Mouse (Mus musculus): ENCODE measurements around the gene Pex11g. TPM values are rescaled to one million over a fixed set of nuclear protein-coding genes. Genes with fewer than 3 reads are reported as not detected.

Pex11g gene
- polyA plus RNA-seq, 1 experiment from 2014 or later: 3.1 TPM

- Histone ChIP-seq H3K36me3 (ENCODE audit: control insufficient read depth, insufficient read depth, low read length) (no peaks in the 10 kb centered on the region), H3K4me3 (ENCODE audit: low read depth, low read length) (no peak overlapping the region), H3K27me3 (ENCODE audit: control insufficient read depth, insufficient read depth, low read length) (no peaks in the 10 kb centered on the region), H3K9me3 (replicated peaks; ENCODE audit: control insufficient read depth, low read length) (no peaks in the 10 kb centered on the region), H3K9ac (ENCODE audit: low read depth, low read length) (no peak overlapping the region), H3K4me2 (no peak overlapping the region), H3K4me1 (ENCODE audit: control insufficient read depth, insufficient read depth, low read length) (no peaks in the 10 kb centered on the region), H3K27ac (ENCODE audit: low read depth, low read length) (no peak overlapping the region)
- no peak for ATAC-seq (replicated peaks; ENCODE audit: insufficient number of reproducible peaks, low FRiP score, low TSS enrichment)
- 78% methylated on average over 1 of the region's 1 CpGs for WGBS (ENCODE audit: insufficient replicate concordance)
Measured at GRCm38 (mm10) chr8:3468838-3469237, 1.4 kb upstream of the Pex11g start.

- 0 out of 2 replicates have a peak, but pooled peaks have one; percentile 20 for ATAC-seq (replicated peaks; ENCODE audit: insufficient number of reproducible peaks, low FRiP score, low TSS enrichment)
- Histone ChIP-seq H3K4me3 (ENCODE audit: low read depth, low read length) (peak overlapping the region; percentile 56), H3K27ac (ENCODE audit: low read depth, low read length) (peak overlapping the region; percentile 73), H3K9me3 (replicated peaks; ENCODE audit: control insufficient read depth, low read length) (no peaks in the 10 kb centered on the region), H3K4me1 (ENCODE audit: control insufficient read depth, insufficient read depth, low read length) (no peaks in the 10 kb centered on the region), H3K27me3 (ENCODE audit: control insufficient read depth, insufficient read depth, low read length) (no peaks in the 10 kb centered on the region), H3K36me3 (ENCODE audit: control insufficient read depth, insufficient read depth, low read length) (no peaks in the 10 kb centered on the region), H3K9ac (ENCODE audit: low read depth, low read length) (peak overlapping the region; percentile 77), H3K4me2 (peak overlapping the region; percentile 76)
- 50% methylated on average over 9 of the region's 9 CpGs for WGBS (ENCODE audit: insufficient replicate concordance)
Measured at GRCm38 (mm10) chr8:3467886-3468545, 536 bp upstream of the Pex11g start.

GRCm38 (mm10) chr8:3464309-3464708 is 3.2 kb downstream of the Pex11g start:
- no peak for ATAC-seq (replicated peaks; ENCODE audit: insufficient number of reproducible peaks, low FRiP score, low TSS enrichment)
- H3K27me3 ChIP-seq (ENCODE audit: control insufficient read depth, insufficient read depth, low read length): no peaks in the 10 kb centered on the region
- 57% methylated on average over 5 of the region's 5 CpGs for WGBS (ENCODE audit: insufficient replicate concordance)

GRCm38 (mm10) chr8:3463248-3463647 is 4.2 kb downstream of the Pex11g start:
- Histone ChIP-seq H3K9ac (ENCODE audit: low read depth, low read length) (no peak overlapping the region), H3K4me1 (ENCODE audit: control insufficient read depth, insufficient read depth, low read length) (no peaks in the 10 kb centered on the region), H3K4me3 (ENCODE audit: low read depth, low read length) (no peak overlapping the region), H3K9me3 (replicated peaks; ENCODE audit: control insufficient read depth, low read length) (no peaks in the 10 kb centered on the region), H3K27ac (ENCODE audit: low read depth, low read length) (no peak overlapping the region), H3K4me2 (no peak overlapping the region), H3K27me3 (ENCODE audit: control insufficient read depth, insufficient read depth, low read length) (no peaks in the 10 kb centered on the region), H3K36me3 (ENCODE audit: control insufficient read depth, insufficient read depth, low read length) (peaks cover 6% of the 10 kb centered on the region; the same call in 1 of the 2 replicates)
- WGBS (ENCODE audit: insufficient replicate concordance): 85% methylated on average over 2 of the region's 2 CpGs
- no peak for ATAC-seq (replicated peaks; ENCODE audit: insufficient number of reproducible peaks, low FRiP score, low TSS enrichment)

More at GRCm38 (mm10) chr8:3464309-3464708, 3.2 kb downstream of the Pex11g start:
- Histone ChIP-seq H3K4me2 (no peak overlapping the region), H3K27ac (ENCODE audit: low read depth, low read length) (no peak overlapping the region), H3K9ac (ENCODE audit: low read depth, low read length) (no peak overlapping the region), H3K36me3 (ENCODE audit: control insufficient read depth, insufficient read depth, low read length) (peaks cover 4% of the 10 kb centered on the region; the same call in 1 of the 2 replicates), H3K4me3 (ENCODE audit: low read depth, low read length) (no peak overlapping the region), H3K4me1 (ENCODE audit: control insufficient read depth, insufficient read depth, low read length) (no peaks in the 10 kb centered on the region), H3K9me3 (replicated peaks; ENCODE audit: control insufficient read depth, low read length) (no peaks in the 10 kb centered on the region)

- H3K4me2 ChIP-seq: no peak overlapping the region
- 94% methylated on average over 25 of the region's 25 CpGs for WGBS (ENCODE audit: insufficient replicate concordance)
- H3K4me1 ChIP-seq (ENCODE audit: control insufficient read depth, insufficient read depth, low read length): no peaks in the 10 kb centered on the region
- no peak overlapping the region for H3K9ac ChIP-seq (ENCODE audit: low read depth, low read length)
- no peaks in the 10 kb centered on the region for H3K9me3 ChIP-seq (replicated peaks; ENCODE audit: control insufficient read depth, low read length)
- H3K27ac ChIP-seq (ENCODE audit: low read depth, low read length): no peak overlapping the region
- H3K27me3 ChIP-seq (ENCODE audit: control insufficient read depth, insufficient read depth, low read length): no peaks in the 10 kb centered on the region
- peaks cover 38% of the 10 kb centered on the region for H3K36me3 ChIP-seq (ENCODE audit: control insufficient read depth, insufficient read depth, low read length)
- no peak for ATAC-seq (replicated peaks; ENCODE audit: insufficient number of reproducible peaks, low FRiP score, low TSS enrichment)
- H3K4me3 ChIP-seq (ENCODE audit: low read depth, low read length): no peak overlapping the region
Measured at GRCm38 (mm10) chr8:3451992-3452391, 15.5 kb downstream of the Pex11g start.

GRCm38 (mm10) chr8:3450670-3451069 is 16.8 kb downstream of the Pex11g start:
- Histone ChIP-seq H3K27me3 (ENCODE audit: control insufficient read depth, insufficient read depth, low read length) (no peaks in the 10 kb centered on the region), H3K27ac (ENCODE audit: low read depth, low read length) (no peak overlapping the region), H3K4me1 (ENCODE audit: control insufficient read depth, insufficient read depth, low read length) (no peaks in the 10 kb centered on the region), H3K36me3 (ENCODE audit: control insufficient read depth, insufficient read depth, low read length) (peaks cover 29% of the 10 kb centered on the region), H3K4me2 (no peak overlapping the region), H3K4me3 (ENCODE audit: low read depth, low read length) (no peak overlapping the region), H3K9ac (ENCODE audit: low read depth, low read length) (no peak overlapping the region), H3K9me3 (replicated peaks; ENCODE audit: control insufficient read depth, low read length) (no peaks in the 10 kb centered on the region)
- ATAC-seq (replicated peaks; ENCODE audit: insufficient number of reproducible peaks, low FRiP score, low TSS enrichment): no peak
- 38% methylated on average over 5 of the region's 5 CpGs for WGBS (ENCODE audit: insufficient replicate concordance)

GRCm38 (mm10) chr8:3449226-3449625 is 18.3 kb downstream of the Pex11g start:
- Histone ChIP-seq H3K9ac (ENCODE audit: low read depth, low read length) (no peak overlapping the region), H3K36me3 (ENCODE audit: control insufficient read depth, insufficient read depth, low read length) (peaks cover 22% of the 10 kb centered on the region), H3K27ac (ENCODE audit: low read depth, low read length) (no peak overlapping the region), H3K9me3 (replicated peaks; ENCODE audit: control insufficient read depth, low read length) (no peaks in the 10 kb centered on the region), H3K4me3 (ENCODE audit: low read depth, low read length) (no peak overlapping the region), H3K27me3 (ENCODE audit: control insufficient read depth, insufficient read depth, low read length) (no peaks in the 10 kb centered on the region), H3K4me1 (ENCODE audit: control insufficient read depth, insufficient read depth, low read length) (no peaks in the 10 kb centered on the region), H3K4me2 (no peak overlapping the region)
- no peak for ATAC-seq (replicated peaks; ENCODE audit: insufficient number of reproducible peaks, low FRiP score, low TSS enrichment)
- 86% methylated on average over 2 of the region's 2 CpGs for WGBS (ENCODE audit: insufficient replicate concordance)

- no peak overlapping the region for H3K4me3 ChIP-seq (ENCODE audit: low read depth, low read length)
- no peaks in the 10 kb centered on the region for H3K27me3 ChIP-seq (ENCODE audit: control insufficient read depth, insufficient read depth, low read length)
- H3K9me3 ChIP-seq (replicated peaks; ENCODE audit: control insufficient read depth, low read length): no peaks in the 10 kb centered on the region
- no peaks in the 10 kb centered on the region for H3K4me1 ChIP-seq (ENCODE audit: control insufficient read depth, insufficient read depth, low read length)
- peaks cover 29% of the 10 kb centered on the region for H3K36me3 ChIP-seq (ENCODE audit: control insufficient read depth, insufficient read depth, low read length)
- no peak overlapping the region for H3K4me2 ChIP-seq
- WGBS (ENCODE audit: insufficient replicate concordance): 75% methylated on average over 12 of the region's 12 CpGs
- ATAC-seq (replicated peaks; ENCODE audit: insufficient number of reproducible peaks, low FRiP score, low TSS enrichment): no peak
- no peak overlapping the region for H3K27ac ChIP-seq (ENCODE audit: low read depth, low read length)
- no peak overlapping the region for H3K9ac ChIP-seq (ENCODE audit: low read depth, low read length)
Measured at GRCm38 (mm10) chr8:3439510-3439909, 28.0 kb downstream of the Pex11g start.

GRCm38 (mm10) chr8:3436492-3436891 is 31.0 kb downstream of the Pex11g start:
- Histone ChIP-seq H3K27ac (ENCODE audit: low read depth, low read length) (no peak overlapping the region), H3K4me3 (ENCODE audit: low read depth, low read length) (no peak overlapping the region), H3K36me3 (ENCODE audit: control insufficient read depth, insufficient read depth, low read length) (peaks cover 33% of the 10 kb centered on the region), H3K4me2 (no peak overlapping the region), H3K9me3 (replicated peaks; ENCODE audit: control insufficient read depth, low read length) (no peaks in the 10 kb centered on the region), H3K27me3 (ENCODE audit: control insufficient read depth, insufficient read depth, low read length) (no peaks in the 10 kb centered on the region), H3K4me1 (ENCODE audit: control insufficient read depth, insufficient read depth, low read length) (no peaks in the 10 kb centered on the region), H3K9ac (ENCODE audit: low read depth, low read length) (no peak overlapping the region)
- no peak for ATAC-seq (replicated peaks; ENCODE audit: insufficient number of reproducible peaks, low FRiP score, low TSS enrichment)
- WGBS (ENCODE audit: insufficient replicate concordance): 76% methylated on average over 5 of the region's 6 CpGs

Data from heart, embryonic 11.5 days (tissue).